Mouse (Mus musculus) kidney, adult 18-20 months (tissue): Measurements from ENCODE around the gene Gm20388.
A peak's percentile ranks its signal among the peaks of the same experiment; 100 is the strongest.

Experiments
- DNase-seq: peaks from one replicate; pipeline ENCODE4 v3.0.0; 2021

Gene Gm20388

DNA sequence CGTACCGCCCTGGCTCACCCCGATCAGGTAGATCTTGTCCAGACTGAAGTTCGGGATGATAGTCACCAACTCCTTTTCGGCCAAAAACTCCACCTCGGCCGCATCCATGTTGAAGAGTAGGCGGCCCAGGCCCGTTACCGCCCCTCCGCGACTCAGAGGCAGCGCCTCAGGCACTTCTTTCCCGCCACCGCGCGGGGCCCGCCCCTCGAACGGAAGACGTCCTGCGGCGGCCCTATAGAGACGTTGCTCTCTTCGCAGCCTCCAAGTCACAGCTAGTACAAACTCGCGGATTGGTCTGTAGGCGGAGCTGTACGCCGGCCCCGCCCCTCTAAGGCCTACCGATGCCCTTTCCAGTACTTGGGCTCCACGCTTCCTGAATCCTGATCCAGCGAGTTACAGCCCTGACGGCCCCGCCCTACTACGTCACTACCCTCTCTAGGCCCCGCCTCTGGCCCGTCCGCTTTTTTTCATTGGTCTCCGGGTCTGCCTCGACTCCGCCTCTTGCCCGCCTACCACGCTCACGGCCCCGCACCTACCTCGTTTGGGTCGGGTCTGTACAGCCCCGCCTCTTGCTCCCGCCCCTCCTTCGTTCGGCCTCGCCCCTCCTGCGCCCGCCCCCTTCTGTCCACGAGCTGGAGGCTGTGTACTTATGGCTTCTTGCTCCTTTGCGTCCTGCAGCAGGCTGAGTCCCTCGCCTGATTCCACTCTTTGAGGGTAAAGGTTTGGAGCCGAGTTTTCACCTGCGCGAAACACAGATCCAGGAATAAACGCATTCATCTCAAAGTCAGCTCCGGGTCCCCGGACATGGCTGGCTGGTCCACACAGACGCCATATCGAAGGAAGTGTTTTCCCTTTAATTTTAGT is 678.5 kb downstream of the Gm20388 start, which contains the start of gene Gins2:
Gene Gins2, minus strand, starts transcription at position 397 of the 864 bp plus-strand sequence.
- DNase-seq: peak; percentile 100

- DNase-seq: peak; percentile 22
Observed at GRCm38 (mm10) chr8:120589921-120590320, 679.3 kb downstream of the Gm20388 start.

- DNase-seq: no peak
Observed at GRCm38 (mm10) chr8:120591587-120592292, 681.1 kb downstream of the Gm20388 start.

DNA sequence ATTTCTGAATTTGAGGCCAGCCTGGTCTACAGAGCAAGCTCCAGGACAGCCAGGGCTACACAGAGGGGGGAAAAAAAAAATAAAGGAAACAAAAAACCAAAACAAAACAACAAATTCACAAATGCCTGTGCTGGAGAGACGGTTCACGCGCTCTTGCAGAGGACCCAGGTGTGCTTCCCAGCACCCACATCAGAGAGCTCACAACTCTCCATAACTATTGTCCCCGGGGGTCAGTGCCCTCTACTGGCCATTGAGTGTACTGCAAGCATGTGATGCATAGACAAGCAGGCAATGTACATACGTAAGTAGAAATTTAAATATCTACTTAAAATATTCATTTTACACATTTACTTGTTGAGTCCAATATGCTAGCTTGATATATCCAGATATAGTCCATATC is 683.9 kb downstream of the Gm20388 start:
- no peak for DNase-seq

GRCm38 (mm10) chr8:120595963-120596362 is 685.3 kb downstream of the Gm20388 start:
- peak; percentile 60 for DNase-seq

DNA sequence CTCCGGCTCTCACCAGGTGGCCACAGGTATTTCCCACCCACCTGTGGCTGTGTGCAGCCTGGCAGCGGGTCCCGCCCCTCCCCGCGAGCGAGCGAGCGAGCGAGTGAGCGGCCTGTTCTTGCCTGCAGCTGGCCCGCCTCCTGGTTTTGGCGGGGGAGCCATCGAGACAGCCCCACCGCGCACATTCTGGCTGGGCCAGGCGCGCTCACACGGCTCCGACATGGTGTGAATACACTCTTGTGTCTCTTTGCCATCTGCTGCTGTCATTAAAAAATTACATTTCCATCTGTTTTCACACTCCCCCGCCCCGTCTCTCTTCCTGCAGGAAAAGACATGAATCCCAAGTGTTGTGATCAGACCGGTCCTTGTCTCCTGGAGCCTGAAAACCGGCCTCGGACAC is 687.9 kb downstream of the Gm20388 start:
- no peak for DNase-seq

- peak; percentile 88 for DNase-seq
Observed at GRCm38 (mm10) chr8:120599504-120599903, 688.9 kb downstream of the Gm20388 start.

DNA sequence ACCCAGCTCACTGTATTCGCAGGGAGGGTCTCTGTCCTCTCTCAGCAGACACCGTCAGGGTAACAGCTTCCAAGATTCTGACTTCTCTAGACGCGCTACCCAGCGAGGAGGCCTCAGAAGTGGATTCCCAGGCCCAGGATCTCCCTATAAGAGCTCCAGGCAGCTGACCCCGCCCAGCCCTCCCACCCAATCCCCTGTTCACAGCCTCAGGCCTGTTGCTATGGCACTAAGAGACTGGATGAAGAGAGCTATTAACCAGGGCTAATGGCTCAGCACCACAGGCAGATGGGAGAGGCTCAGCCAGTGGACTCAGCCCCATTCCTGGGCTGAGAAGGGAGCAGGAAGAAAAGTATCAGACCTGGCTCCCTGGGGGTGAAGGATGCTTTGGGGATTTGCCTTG is 692.0 kb downstream of the Gm20388 start:
- DNase-seq: no peak

GRCm38 (mm10) chr8:120607460-120607859 is 696.8 kb downstream of the Gm20388 start:
- no peak for DNase-seq

DNA sequence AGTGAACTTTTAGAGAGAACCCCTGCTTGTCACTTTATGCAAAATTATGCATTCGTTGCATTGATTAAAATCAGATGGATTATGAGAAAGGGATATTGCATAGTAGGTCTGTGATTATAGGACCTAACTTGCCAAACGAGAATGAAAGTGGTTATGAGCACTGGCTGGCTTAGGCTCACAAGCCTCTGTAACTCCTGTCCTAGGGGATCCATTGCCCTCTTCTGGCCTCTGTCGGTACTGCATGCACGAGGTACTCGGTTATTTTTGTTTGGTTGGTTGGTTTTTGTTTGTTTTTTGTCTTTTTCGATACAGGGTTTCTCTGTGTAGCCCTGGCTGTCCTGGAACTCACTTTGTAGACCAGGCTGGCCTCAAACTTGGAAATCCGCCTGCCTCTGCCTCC is 697.2 kb downstream of the Gm20388 start:
- peak; percentile 83 for DNase-seq

GRCm38 (mm10) chr8:120610824-120611223 is 700.2 kb downstream of the Gm20388 start:
- no peak for DNase-seq

DNA sequence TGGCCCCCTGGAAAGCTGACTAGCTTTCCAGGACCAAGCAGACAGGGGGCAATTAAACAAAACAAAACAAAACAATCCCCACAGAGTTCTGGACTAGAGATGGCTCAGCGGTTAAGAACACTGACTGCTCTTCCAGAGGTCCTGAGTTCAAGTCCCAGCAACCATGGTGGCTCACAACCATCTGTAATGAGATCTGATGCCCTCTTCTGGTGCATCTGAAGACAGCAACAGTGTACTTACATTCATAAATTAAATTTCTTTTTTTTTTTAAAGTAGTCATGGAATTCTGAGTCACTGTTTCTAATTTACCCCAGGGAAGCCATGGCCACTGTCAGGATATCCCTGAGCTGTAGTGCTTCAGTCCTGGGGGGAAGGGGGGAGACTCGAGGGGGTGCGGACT is 703.9 kb downstream of the Gm20388 start:
- no peak for DNase-seq

GRCm38 (mm10) chr8:120616663-120617626 is 706.3 kb downstream of the Gm20388 start:
- DNase-seq: no peak

GRCm38 (mm10) chr8:120618110-120618509 is 707.5 kb downstream of the Gm20388 start:
- DNase-seq: peak; percentile 71

DNA sequence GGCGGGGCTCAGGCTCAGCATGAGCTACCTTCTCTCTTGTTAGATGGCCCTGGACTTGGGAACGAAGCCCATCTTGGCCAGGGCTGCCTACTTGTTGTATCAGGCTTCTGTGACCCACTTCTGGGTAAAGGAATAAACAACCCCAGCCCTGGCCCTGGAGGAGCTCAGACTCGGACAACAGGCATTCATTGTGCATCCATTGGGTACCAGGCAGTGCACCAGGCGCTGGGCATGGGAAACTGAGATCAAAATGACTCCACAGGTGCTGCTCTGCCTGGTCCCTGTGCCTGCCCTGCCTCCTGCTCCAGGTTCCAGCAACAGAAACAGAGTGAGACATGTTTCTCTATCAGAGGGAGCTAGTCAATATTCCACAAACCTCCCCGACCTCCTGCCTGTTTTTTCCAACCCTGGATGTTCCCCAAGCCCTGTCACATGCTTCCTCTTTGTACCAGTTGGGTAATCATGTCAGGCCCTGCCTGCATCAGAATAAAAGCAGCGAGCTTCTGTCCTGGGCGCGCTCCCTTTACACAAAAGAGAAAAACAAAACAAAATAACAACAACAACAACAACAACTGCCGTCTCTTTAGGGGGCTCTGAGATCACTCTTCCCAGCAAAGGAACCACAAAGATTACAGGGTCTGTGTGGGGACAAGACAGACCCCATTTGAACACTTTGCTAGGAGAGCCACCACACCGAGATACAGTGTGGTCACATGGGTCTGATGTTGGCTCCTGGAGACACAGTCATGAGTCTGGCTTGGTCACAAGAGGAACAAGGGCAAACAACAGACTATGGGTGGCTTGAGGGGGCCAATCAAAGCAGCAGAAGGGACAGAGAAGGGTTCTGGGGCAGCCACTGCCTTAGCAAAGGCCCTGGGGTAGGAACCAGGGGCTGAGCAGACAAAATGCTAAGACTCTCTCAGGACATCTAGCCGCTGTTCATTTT is 708.9 kb downstream of the Gm20388 start:
- DNase-seq: no peak

DNA sequence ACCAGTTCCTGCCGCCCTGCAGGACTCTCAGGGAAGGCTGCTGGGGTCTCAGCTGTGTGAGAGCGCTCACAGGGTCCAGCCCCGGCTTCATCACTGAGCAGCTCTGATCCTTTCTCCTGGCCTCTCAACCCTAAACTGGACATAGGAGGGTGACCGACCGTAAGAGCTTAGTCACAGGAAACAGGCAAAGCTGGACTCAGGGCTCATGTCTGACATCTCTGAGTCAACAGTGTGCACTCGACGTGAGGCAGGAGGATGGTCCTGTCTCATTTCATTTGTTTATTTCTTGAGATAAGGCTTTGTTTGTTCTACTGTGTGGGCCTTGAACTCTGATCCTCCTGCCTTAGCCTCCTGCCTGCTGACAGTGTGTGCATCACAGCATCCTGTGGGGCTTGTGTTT is 709.8 kb downstream of the Gm20388 start:
- DNase-seq: no peak

DNA sequence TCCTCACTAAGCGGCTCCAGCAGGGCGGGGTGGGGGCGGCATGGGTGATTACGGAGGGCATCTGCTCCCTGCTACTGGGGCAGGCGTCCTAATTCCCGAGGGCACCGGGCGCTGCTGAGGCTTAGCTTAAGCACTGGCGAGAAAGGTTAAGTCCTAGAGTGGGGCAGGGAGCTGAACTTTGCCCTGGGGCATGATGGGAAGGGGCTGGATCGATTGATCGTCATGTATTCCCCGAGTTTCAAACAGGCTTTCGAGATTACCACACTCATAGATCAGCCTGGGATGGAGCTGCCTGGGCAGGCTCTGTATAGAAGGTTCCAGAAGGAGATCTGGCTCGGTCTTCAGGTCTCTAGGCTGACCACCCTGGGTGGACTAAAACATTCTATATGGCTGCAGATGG is 711.5 kb downstream of the Gm20388 start:
- no peak for DNase-seq

DNA sequence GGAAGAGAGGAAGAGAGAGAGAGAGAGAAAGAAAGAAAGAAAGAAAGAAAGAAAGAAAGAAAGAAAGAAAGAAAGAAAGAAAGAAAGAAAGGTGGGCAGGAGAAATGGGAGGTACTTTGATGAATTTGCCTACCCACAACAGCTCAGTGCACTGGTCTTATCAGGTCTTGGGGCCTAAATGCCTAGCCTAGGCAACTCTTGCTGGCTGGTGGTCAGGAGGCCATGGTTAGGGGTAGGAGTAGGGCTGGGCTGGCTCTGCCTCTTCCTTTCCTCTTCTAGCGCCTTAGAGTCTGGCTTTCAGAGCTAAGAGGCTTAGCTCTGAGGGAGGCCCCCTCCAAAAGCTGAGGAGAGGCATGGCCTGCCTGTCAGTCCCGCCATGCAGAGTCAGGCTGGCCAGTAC is 713.0 kb downstream of the Gm20388 start:
- DNase-seq: no peak

GRCm38 (mm10) chr8:120626461-120626860 is 715.8 kb downstream of the Gm20388 start:
- no peak for DNase-seq

DNA sequence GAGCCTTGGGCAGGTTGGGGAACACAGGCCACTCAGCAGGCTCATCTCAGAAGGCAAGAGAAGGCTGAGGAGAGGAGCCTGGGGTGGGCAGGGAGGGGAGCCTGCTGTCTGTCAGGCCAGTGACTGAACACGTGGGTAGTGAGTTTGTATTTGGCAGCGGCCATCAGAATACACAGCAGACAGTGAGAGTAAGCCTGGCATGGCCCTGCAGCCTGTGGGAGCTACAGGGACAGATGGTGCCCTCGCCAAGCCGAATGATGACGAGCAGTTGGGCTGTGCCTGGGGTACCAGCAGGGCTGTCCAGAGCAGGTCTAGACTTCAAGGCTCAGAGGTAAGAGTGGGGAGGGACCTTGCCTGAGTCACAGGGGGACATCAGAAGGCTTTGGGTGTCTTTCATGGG is 716.7 kb downstream of the Gm20388 start:
- DNase-seq: no peak

- DNase-seq: no peak
Observed at GRCm38 (mm10) chr8:120630031-120630430, 719.4 kb downstream of the Gm20388 start.

- no peak for DNase-seq
Observed at GRCm38 (mm10) chr8:120630848-120631247, 720.2 kb downstream of the Gm20388 start.
